Mouse (Mus musculus) layer of hippocampus, adult 8-10 months (tissue): ENCODE data around the gene Zc3h10. TPM values are rescaled to one million over a fixed set of nuclear protein-coding genes. Genes with fewer than 3 reads are reported as not detected.

Experiments
- DNase-seq, 2 experiments: peaks; one replicate each; pipeline ENCODE4 v3.0.0; 2022; ENCODE audit warnings: low spot score in 2 of 2
- total RNA-seq, 4 experiments: library from RNA; stranded (reverse); gene quantifications; 2 replicates each; pipeline ENCODE4 v1.2.4; 2022

The Zc3h10 gene
- total RNA-seq, result 10 to 100 TPM; 12.7 to 17.0 (median 15.2) TPM

- peak; percentile 95 to 97 for DNase-seq
Measured at GRCm38 (mm10) chr10:128547361-128548032, at the start of gene Zc3h10. Gene Zc3h10, minus strand, starts transcription at chr10:128547774.

- no peak for DNase-seq
Measured at GRCm38 (mm10) chr10:128592797-128593196, 45.2 kb upstream of the Zc3h10 start.

GRCm38 (mm10) chr10:128591436-128591835 lies 43.9 kb upstream of the Zc3h10 start:
- no peak for DNase-seq

- DNase-seq, result no peak
Measured at GRCm38 (mm10) chr10:128590193-128590690, 42.7 kb upstream of the Zc3h10 start.

GRCm38 (mm10) chr10:128589464-128590192 lies 42.1 kb upstream of the Zc3h10 start, which contains the start of gene Erbb3:
Gene Erbb3, minus strand, starts transcription at chr10:128589652.
- DNase-seq, result no peak

- no peak for DNase-seq
Measured at GRCm38 (mm10) chr10:128588775-128589463, 41.3 kb upstream of the Zc3h10 start.

GRCm38 (mm10) chr10:128588136-128588535 lies 40.6 kb upstream of the Zc3h10 start:
- DNase-seq, result no peak

GRCm38 (mm10) chr10:128587697-128588096 lies 40.1 kb upstream of the Zc3h10 start:
- no peak for DNase-seq

GRCm38 (mm10) chr10:128587120-128587519 lies 39.5 kb upstream of the Zc3h10 start:
- DNase-seq, result no peak

GRCm38 (mm10) chr10:128586546-128586945 lies 39.0 kb upstream of the Zc3h10 start:
- no peak for DNase-seq

- no peak for DNase-seq
Measured at GRCm38 (mm10) chr10:128584386-128584785, 36.8 kb upstream of the Zc3h10 start.

GRCm38 (mm10) chr10:128583644-128584043 lies 36.1 kb upstream of the Zc3h10 start:
- DNase-seq, result no peak

GRCm38 (mm10) chr10:128579731-128580130 lies 32.2 kb upstream of the Zc3h10 start:
- DNase-seq, result no peak

- no peak for DNase-seq
Measured at GRCm38 (mm10) chr10:128579298-128579697, 31.7 kb upstream of the Zc3h10 start.

GRCm38 (mm10) chr10:128578330-128578729 lies 30.8 kb upstream of the Zc3h10 start:
- no peak for DNase-seq

- no peak for DNase-seq
Measured at GRCm38 (mm10) chr10:128575063-128575462, 27.5 kb upstream of the Zc3h10 start.

GRCm38 (mm10) chr10:128565788-128566531 lies 18.4 kb upstream of the Zc3h10 start, which contains the start of gene Pa2g4:
Gene Pa2g4, minus strand, starts transcription at chr10:128565987.
- DNase-seq, result peak; percentile 98

- no peak for DNase-seq
Measured at GRCm38 (mm10) chr10:128565206-128565787, 17.7 kb upstream of the Zc3h10 start.

- DNase-seq, result no peak
Measured at GRCm38 (mm10) chr10:128563544-128563943, 16.0 kb upstream of the Zc3h10 start.

- no peak for DNase-seq
Measured at GRCm38 (mm10) chr10:128556963-128557362, 9.4 kb upstream of the Zc3h10 start.

GRCm38 (mm10) chr10:128556286-128556685 lies 8.7 kb upstream of the Zc3h10 start:
- no peak for DNase-seq
